Mouse (Mus musculus): ENCODE data around the gene Mrpl36. TPM values are rescaled to one million over a fixed set of nuclear protein-coding genes. Genes with fewer than 3 reads are reported as not detected.

Gene Mrpl36
- polyA plus RNA-seq, 1 experiment from 2014 or later = 67.8 TPM

DNA sequence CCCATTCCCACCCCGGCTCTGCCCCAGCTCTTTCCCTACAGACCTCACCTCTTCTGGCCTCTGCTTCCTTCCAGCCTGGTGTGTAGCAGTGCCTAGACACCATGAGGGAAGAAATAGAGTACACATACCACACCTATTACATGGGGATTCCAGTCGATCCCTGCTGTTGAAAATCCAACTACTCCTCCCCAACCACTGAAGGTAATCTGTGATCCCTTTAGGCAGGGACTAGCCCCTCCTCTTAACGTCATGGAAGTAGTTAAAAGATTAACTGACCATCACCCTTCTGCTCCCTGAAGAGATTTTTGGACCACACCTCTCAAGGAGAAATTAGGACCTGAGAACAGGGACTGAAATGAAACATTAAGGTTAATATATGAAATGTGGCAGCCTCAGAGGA, 18.9 kb downstream of the Mrpl36 start:
- WGBS (ENCODE audit: insufficient replicate concordance) = 57% methylated on average over 3 of the region's 3 CpGs
- Histone ChIP-seq H3K4me3 (replicated peaks) (no peak overlapping the region), H3K27me3 (no peaks in the 10 kb centered on the region; the same call in 1 of the 2 replicates), H3K27ac (replicated peaks) (no peak overlapping the region), H3K9me3 (replicated peaks) (no peaks in the 10 kb centered on the region), H3K4me1 (replicated peaks) (peaks cover 6% of the 10 kb centered on the region; the same call in 1 of the 2 replicates), H3K4me2 (no peak overlapping the region), H3K36me3 (replicated peaks) (no peaks in the 10 kb centered on the region), H3K9ac (no peak overlapping the region)
- ATAC-seq (ENCODE audit: insufficient read depth) = no peak

DNA sequence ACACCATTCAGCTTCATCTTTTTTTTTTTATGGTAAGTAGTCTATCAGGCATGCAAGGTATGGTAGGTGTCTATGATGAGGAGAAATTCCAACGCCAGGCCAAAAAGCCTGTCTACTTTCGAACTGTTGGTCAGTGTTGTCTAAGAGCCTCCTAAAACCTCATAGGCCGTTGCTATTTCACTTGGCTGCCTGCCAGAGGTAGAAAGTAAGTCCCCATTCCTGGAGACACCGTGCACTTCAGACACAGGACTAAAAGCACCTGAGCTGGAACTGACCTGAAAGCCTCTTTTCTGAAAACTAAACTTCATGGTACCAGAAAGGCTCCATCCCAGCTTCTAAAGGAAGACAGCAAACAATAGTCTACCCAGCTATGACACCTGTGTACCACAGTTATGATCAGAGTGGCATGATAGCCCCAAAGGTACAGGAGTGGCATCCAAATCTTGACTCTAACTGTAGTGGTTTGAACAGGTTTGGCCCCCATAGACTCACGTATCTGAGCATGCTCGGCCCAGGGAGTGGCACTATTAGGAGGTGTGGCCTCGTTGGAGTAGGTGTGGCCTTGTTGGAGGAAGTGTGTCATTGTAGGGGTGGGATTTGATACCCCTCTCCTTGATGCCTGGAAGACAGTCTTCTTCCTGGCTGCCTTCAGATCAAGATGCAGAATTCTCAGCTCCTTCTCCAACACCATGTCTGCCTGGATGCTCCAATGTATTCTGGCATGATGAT, 19.8 kb downstream of the Mrpl36 start:
- no peaks in the 10 kb centered on the region for H3K9me3 ChIP-seq (replicated peaks)
- H3K9ac ChIP-seq = no peak overlapping the region
- H3K4me1 ChIP-seq (replicated peaks) = peaks cover 6% of the 10 kb centered on the region; the same call in 1 of the 2 replicates
- ATAC-seq (ENCODE audit: insufficient read depth) = no peak
- WGBS (ENCODE audit: insufficient replicate concordance) = 61% methylated on average over 7 of the region's 7 CpGs
- peaks cover 3% of the 10 kb centered on the region; the same call in 1 of the 2 replicates for H3K27me3 ChIP-seq
- no peaks in the 10 kb centered on the region for H3K36me3 ChIP-seq (replicated peaks)
- H3K4me3 ChIP-seq (replicated peaks) = no peak overlapping the region
- no peak overlapping the region for H3K27ac ChIP-seq (replicated peaks)
- no peak overlapping the region for H3K4me2 ChIP-seq

DNA sequence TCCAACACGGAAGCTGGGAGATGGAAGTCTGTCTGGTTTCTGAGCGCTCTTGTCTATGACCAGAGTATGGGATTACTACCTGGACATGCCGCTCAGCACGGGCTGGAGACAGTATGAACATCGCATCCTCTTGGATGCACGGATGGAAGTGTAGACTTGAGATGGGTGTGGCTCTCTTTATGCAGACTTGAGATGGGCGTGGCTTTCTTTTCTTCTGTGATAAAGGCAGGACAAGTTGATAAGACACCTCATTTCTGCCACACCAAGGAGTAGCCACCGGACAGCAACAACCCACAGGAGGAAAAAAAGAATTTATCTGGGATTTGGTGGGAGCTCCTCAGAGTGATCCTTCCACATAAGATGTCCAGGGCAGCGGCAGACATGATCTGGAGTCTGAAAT, 22.4 kb downstream of the Mrpl36 start:
- H3K4me3 ChIP-seq (replicated peaks) = no peak overlapping the region
- peaks cover 6% of the 10 kb centered on the region; the same call in 1 of the 2 replicates for H3K4me1 ChIP-seq (replicated peaks)
- WGBS (ENCODE audit: insufficient replicate concordance) = 60% methylated on average over 9 of the region's 9 CpGs
- no peaks in the 10 kb centered on the region for H3K36me3 ChIP-seq (replicated peaks)
- peaks cover 8% of the 10 kb centered on the region; the same call in 1 of the 2 replicates for H3K27me3 ChIP-seq
- ATAC-seq (ENCODE audit: insufficient read depth) = no peak
- no peak overlapping the region for H3K9ac ChIP-seq
- H3K9me3 ChIP-seq (replicated peaks) = no peaks in the 10 kb centered on the region
- H3K27ac ChIP-seq (replicated peaks) = no peak overlapping the region
- no peak overlapping the region for H3K4me2 ChIP-seq

DNA sequence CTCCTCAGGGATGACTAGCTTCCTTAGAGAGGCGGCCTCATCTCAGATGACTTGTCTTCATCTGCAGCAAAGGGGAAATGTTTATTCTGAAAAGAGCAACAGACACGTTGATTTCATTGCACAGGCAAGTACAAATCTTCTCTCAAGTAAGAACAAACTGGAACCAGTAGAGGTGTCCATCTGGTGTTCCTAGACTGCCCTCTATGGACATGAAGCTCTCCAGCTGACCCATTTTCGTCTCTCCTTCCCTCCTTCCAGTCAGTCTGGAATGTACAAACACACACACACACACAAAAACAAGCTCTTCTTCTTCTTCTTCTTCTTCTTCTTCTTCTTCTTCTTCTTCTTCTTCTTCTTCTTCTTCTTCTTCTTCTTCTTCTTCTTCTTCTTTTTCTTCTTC, 23.6 kb downstream of the Mrpl36 start:
- H3K36me3 ChIP-seq (replicated peaks) = no peaks in the 10 kb centered on the region
- peaks cover 6% of the 10 kb centered on the region; the same call in 1 of the 2 replicates for H3K4me1 ChIP-seq (replicated peaks)
- H3K4me3 ChIP-seq (replicated peaks) = no peak overlapping the region
- H3K27me3 ChIP-seq = peaks cover 8% of the 10 kb centered on the region; the same call in 1 of the 2 replicates
- no peaks in the 10 kb centered on the region for H3K9me3 ChIP-seq (replicated peaks)
- 43% methylated on average over 3 of the region's 3 CpGs for WGBS (ENCODE audit: insufficient replicate concordance)
- ATAC-seq (ENCODE audit: insufficient read depth) = no peak
- H3K9ac ChIP-seq = no peak overlapping the region
- H3K27ac ChIP-seq (replicated peaks) = no peak overlapping the region
- H3K4me2 ChIP-seq = no peak overlapping the region

DNA sequence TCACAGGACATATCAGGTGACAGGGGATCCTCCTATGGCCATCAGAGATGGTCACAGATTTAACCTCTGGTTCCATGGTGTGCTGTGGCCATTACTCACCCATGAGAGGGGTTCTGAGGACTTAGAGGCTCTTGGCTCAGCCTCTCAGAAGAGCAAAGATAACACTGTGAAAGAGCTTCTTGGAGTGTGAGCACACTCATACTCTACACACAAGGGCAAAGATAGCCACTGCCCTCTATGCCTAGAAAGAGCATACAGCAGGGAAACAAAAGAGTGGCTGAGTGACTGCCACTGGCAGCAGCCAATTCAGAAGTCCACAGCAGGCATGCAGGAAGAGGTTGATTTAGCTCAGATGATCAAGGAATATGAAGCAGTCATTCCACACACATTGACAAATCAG, 24.2 kb downstream of the Mrpl36 start:
- Histone ChIP-seq H3K4me2 (no peak overlapping the region), H3K9me3 (replicated peaks) (no peaks in the 10 kb centered on the region), H3K4me1 (replicated peaks) (peaks cover 6% of the 10 kb centered on the region; the same call in 1 of the 2 replicates), H3K9ac (no peak overlapping the region), H3K27ac (replicated peaks) (no peak overlapping the region), H3K27me3 (peaks cover 8% of the 10 kb centered on the region; the same call in 1 of the 2 replicates), H3K36me3 (replicated peaks) (no peaks in the 10 kb centered on the region), H3K4me3 (replicated peaks) (no peak overlapping the region)
- no peak for ATAC-seq (ENCODE audit: insufficient read depth)

DNA sequence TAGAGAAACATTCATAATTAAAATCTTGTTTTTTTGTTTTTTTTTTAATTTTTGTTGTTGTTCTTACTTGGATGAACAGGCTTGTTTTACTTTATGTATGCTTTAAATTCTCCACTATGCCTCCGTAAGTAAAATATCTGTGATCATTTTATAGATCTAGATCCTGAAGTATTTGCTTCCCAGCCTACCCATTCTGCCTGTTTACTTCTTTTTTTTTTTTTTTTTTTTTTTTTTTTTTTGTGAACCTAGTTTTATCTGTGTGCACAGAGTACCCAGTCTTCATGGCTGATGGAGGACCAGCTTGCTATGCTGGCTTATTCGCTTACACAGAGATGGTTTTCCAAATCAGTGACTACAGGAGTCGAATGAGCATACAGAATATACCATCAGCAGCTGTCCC, 28.8 kb downstream of the Mrpl36 start:
- H3K27ac ChIP-seq (replicated peaks) = no peak overlapping the region
- WGBS (ENCODE audit: insufficient replicate concordance) = 63% methylated on average over 3 of the region's 3 CpGs
- 0 out of 2 replicates have a peak, but pooled peaks cover 8% of the 10 kb centered on the region for H3K27me3 ChIP-seq
- H3K4me1 ChIP-seq (replicated peaks) = no peaks in the 10 kb centered on the region
- H3K9me3 ChIP-seq (replicated peaks) = no peaks in the 10 kb centered on the region
- no peaks in the 10 kb centered on the region for H3K36me3 ChIP-seq (replicated peaks)
- no peak overlapping the region for H3K4me3 ChIP-seq (replicated peaks)
- no peak overlapping the region for H3K9ac ChIP-seq
- no peak overlapping the region for H3K4me2 ChIP-seq
- no peak for ATAC-seq (ENCODE audit: insufficient read depth)

DNA sequence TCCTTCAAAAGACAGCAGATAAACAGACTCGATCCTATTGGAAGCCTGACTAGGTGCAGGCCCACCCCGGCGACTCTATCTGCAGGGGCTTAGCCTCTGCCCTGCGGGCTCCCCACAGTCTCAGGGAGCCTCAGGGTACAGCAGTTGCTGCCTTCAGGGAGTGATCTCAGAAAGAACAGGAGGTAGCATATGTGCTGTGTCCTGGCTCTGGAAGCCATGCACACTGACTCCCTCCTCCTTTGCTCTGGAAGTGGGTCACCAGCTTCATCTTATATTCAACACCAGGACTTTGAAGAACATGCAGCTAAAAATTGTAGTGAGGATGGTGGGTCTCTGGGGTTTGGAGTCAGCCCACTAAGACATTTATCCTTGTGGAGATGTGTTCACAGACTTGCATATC, 45.1 kb downstream of the Mrpl36 start:
- Histone ChIP-seq H3K4me3 (replicated peaks) (no peak overlapping the region), H3K9ac (no peak overlapping the region), H3K27me3 (no peaks in the 10 kb centered on the region), H3K36me3 (replicated peaks) (no peaks in the 10 kb centered on the region), H3K4me2 (no peak overlapping the region), H3K4me1 (replicated peaks) (no peaks in the 10 kb centered on the region), H3K27ac (replicated peaks) (no peak overlapping the region), H3K9me3 (replicated peaks) (no peaks in the 10 kb centered on the region)
- 61% methylated on average over 4 of the region's 4 CpGs for WGBS (ENCODE audit: insufficient replicate concordance)
- ATAC-seq (ENCODE audit: insufficient read depth) = no peak

DNA sequence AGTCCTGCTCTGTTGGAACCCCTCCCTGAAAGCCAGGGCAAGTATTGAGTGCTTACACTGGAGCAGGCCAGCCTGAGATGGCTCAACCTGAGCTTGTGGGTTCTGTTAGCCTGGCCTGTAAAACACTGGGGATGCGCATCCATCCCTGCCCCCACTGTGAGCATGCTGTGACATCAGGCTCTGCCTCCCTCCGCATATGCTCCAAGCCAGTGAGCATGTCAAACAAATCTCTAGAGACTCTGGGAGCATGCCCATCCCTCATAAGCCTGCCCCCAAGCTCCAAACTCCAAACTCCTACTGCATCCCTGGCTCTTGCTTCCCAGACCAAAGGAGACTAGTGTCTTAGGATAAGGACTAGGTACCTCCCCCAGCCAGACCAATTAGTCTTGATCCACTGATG, 46.3 kb downstream of the Mrpl36 start:
- Histone ChIP-seq H3K9ac (no peak overlapping the region), H3K9me3 (replicated peaks) (no peaks in the 10 kb centered on the region), H3K36me3 (replicated peaks) (no peaks in the 10 kb centered on the region), H3K4me2 (no peak overlapping the region), H3K4me3 (replicated peaks) (no peak overlapping the region), H3K27me3 (no peaks in the 10 kb centered on the region), H3K4me1 (replicated peaks) (no peaks in the 10 kb centered on the region), H3K27ac (replicated peaks) (no peak overlapping the region)
- no peak for ATAC-seq (ENCODE audit: insufficient read depth)
- 66% methylated on average over 2 of the region's 2 CpGs for WGBS (ENCODE audit: insufficient replicate concordance)

DNA sequence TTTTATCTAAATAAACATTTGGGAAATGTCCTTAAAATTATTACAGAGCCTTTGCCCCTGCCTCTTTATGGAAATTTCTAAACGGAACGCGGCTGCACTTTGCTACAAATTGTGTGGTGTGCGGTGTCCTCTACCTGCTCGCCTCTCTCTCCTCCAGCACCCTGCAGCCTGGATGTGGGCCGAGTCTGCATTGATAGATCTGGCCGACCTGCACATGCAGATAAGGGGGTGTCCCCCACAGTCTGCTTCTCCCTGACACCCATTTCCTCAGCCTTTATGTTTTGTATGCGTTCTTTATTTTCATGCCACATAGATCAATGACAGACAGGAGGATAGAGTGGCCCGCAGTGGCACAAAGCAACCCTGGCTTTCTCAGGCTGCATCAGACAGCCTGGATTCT, 49.3 kb downstream of the Mrpl36 start:
- H3K4me1 ChIP-seq (replicated peaks) = no peaks in the 10 kb centered on the region
- no peak for ATAC-seq (ENCODE audit: insufficient read depth)
- WGBS (ENCODE audit: insufficient replicate concordance) = 61% methylated on average over 9 of the region's 9 CpGs
- no peak overlapping the region for H3K9ac ChIP-seq
- no peak overlapping the region for H3K4me2 ChIP-seq
- H3K4me3 ChIP-seq (replicated peaks) = no peak overlapping the region
- no peaks in the 10 kb centered on the region for H3K36me3 ChIP-seq (replicated peaks)
- H3K27me3 ChIP-seq = no peaks in the 10 kb centered on the region
- no peaks in the 10 kb centered on the region for H3K9me3 ChIP-seq (replicated peaks)
- H3K27ac ChIP-seq (replicated peaks) = no peak overlapping the region

Other genes starting within 250 kb of the Mrpl36 start
- gene Irx4, start 68.0 kb upstream of the Mrpl36 start, polyA plus RNA-seq (2015; fragmentation: Nextera tagmentation; extraction: Ambion mirVana) = not detected in 2 replicates
- gene Ndufs6, start within 50 bp of the Mrpl36 start, polyA plus RNA-seq (2015; fragmentation: Nextera tagmentation; extraction: Ambion mirVana) = 223 and 232 TPM in 2 replicates
- 73.8 and 78.2 TPM in 2 replicates for gene Lpcat1, start 138.7 kb downstream of the Mrpl36 start, polyA plus RNA-seq (2015; fragmentation: Nextera tagmentation; extraction: Ambion mirVana)
- 0.70 and 0.75 TPM in 2 replicates for gene Slc6a3, start 208.2 kb downstream of the Mrpl36 start, polyA plus RNA-seq (2015; fragmentation: Nextera tagmentation; extraction: Ambion mirVana)

Data from liver, embryonic 15.5 days (tissue).